Mouse (Mus musculus) C2C12 (cell line): ENCODE measurements at regions not wholly inside any gene's neighbourhood (a gene's known extent, or its start where the extent isn't known, plus 50 kb on each side); places are given as distances from the start of the nearest gene placed in this dataset.

Experiments used
- CEBPB ChIP-seq: IDR thresholded peaks from one replicate; pipeline ENCODE4 v1.6.1; 2011; ENCODE audit warnings: low read depth, mild to moderate bottlenecking, control low read depth, moderate library complexity
- CTCF ChIP-seq: IDR thresholded peaks from one replicate; pipeline ENCODE4 v1.5.1; 2011; ENCODE audit not compliant: control insufficient read depth, insufficient read depth, insufficient read length
- FOSL1 ChIP-seq: IDR thresholded peaks from one replicate; pipeline ENCODE4 v1.8.0; 2011; ENCODE audit warnings: mild to moderate bottlenecking, low read length; ENCODE audit not compliant: poor library complexity, insufficient read depth, severe bottlenecking
- MAX ChIP-seq: IDR thresholded peaks from one replicate; pipeline ENCODE4 v1.6.1; 2011; ENCODE audit warnings: mild to moderate bottlenecking, control low read depth
- MYOD1 ChIP-seq: IDR thresholded peaks from one replicate; pipeline ENCODE4 v1.6.1; 2011; ENCODE audit warnings: low read depth; ENCODE audit not compliant: control insufficient read depth, insufficient read length

DNA sequence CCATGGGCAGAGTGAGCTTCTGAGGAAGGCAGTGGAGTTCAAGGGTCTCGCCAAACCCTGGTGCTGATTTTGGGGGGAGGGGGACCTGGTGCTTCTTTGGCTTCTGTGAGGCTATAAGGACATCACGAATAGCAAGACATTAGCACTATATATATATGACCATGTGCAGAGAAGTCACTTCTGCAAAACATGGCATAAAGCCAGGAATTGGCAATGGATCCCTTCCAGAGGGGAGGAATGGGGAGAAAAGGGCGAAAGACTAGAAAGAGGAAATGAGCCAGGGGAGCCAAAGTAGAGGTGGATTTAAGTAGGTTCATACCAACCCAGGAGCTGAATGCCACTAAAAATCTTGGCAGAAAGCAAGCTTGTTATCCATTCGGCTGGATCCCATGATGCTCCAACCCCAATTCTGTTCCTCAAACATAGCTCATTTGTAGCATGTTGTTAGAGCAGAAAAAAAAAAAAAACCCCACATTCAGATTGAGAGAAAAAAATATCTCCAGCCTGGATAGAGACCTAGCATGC is 1135.5 kb upstream of the Gulo start:
- no peak for TF ChIP-seq MYOD1
- no peak for TF ChIP-seq CTCF
- TF ChIP-seq MAX = no peak
- no peak for TF ChIP-seq FOSL1
- TF ChIP-seq CEBPB = no peak
